Mouse (Mus musculus) midbrain, embryonic 13.5 days (tissue): ENCODE measurements around the gene Mif. TPM values are rescaled to one million over a fixed set of nuclear protein-coding genes. Genes with fewer than 3 reads are reported as not detected.
"Not testable (repeated sequence)": the region's sequence is repeated elsewhere in the genome, so short reads cannot be mapped to it uniquely, and the experiment has no call there.

Experiments
- ATAC-seq: fragments of 200-750 bp; cut with Nextera tagmentation; 2 replicates; pipeline ENCODE4 v1.8.0; 2017; ENCODE audit warnings: mild to moderate bottlenecking, moderate TSS enrichment, moderate library complexity
- H3K27ac ChIP-seq: fragments of 300-500 bp; sonication (generic); 2 replicates; pipeline ENCODE4 v1.5.1; 2015; ENCODE audit warnings: inconsistent platforms, mild to moderate bottlenecking, moderate library complexity
- H3K27me3 ChIP-seq: fragments of 300-500 bp; sonication (generic); 2 replicates; pipeline ENCODE4 v1.6.1; 2015; ENCODE audit warnings: mild to moderate bottlenecking, inconsistent platforms
- H3K36me3 ChIP-seq: fragments of 300-500 bp; sonication (generic); 2 replicates; pipeline ENCODE4 v1.6.1; 2015; ENCODE audit warnings: mild to moderate bottlenecking, inconsistent platforms
- H3K4me1 ChIP-seq: fragments of 300-500 bp; sonication (generic); replicated peaks from 2 replicates; pipeline ENCODE4 v1.6.1; 2015; ENCODE audit warnings: inconsistent platforms
- H3K4me2 ChIP-seq: fragments of 300-500 bp; sonication (generic); replicated peaks from 2 replicates; pipeline ENCODE4 v1.6.1; 2015; ENCODE audit warnings: moderate library complexity, mild to moderate bottlenecking, inconsistent platforms
- H3K4me3 ChIP-seq: fragments of 300-500 bp; sonication (generic); replicated peaks from 2 replicates; pipeline ENCODE4 v1.5.1; 2015; ENCODE audit warnings: mild to moderate bottlenecking, inconsistent platforms
- H3K9ac ChIP-seq: fragments of 300-500 bp; sonication (generic); replicated peaks from 2 replicates; pipeline ENCODE4 v1.6.1; 2015; ENCODE audit warnings: mild to moderate bottlenecking, inconsistent platforms
- H3K9me3 ChIP-seq: fragments of 300-500 bp; sonication (generic); 2 replicates; pipeline ENCODE4 v1.6.1; 2016; ENCODE audit warnings: mild to moderate bottlenecking, inconsistent platforms
- WGBS: fragments of 180-500 bp; shearing (Covaris S2); methylation state at CpG from one replicate; pipeline ENCODE4 v1.1.7; 2015; 5-methylcytosine and 5-hydroxymethylcytosine counted together
- polyA plus RNA-seq: library from polyadenylated mRNA; unstranded; fragments of >200 nt; fragmentation: Nextera tagmentation; extraction: Ambion mirVana; gene quantifications from 2 replicates; pipeline ENCODE4 v1.2.1, GENCODE M21; 2015

Mif gene
- polyA plus RNA-seq, 1 experiment from 2014 or later, result 1,364 TPM

GRCm38 (mm10) chr10:75851076-75851475, 9.0 kb downstream of the Mif start:
- 2% methylated on average over 6 of the region's 6 CpGs for WGBS
- Histone ChIP-seq H3K9me3 (no peaks in the 10 kb centered on the region), H3K4me2 (peak overlapping the region; percentile 7; the same call in 1 of the 2 replicates), H3K27ac (no peak overlapping the region), H3K36me3 (no peaks in the 10 kb centered on the region), H3K4me3 (no peak overlapping the region), H3K27me3 (no peaks in the 10 kb centered on the region), H3K4me1 (peaks cover 14% of the 10 kb centered on the region), H3K9ac (no peak overlapping the region)
- ATAC-seq, result no peak

DNA sequence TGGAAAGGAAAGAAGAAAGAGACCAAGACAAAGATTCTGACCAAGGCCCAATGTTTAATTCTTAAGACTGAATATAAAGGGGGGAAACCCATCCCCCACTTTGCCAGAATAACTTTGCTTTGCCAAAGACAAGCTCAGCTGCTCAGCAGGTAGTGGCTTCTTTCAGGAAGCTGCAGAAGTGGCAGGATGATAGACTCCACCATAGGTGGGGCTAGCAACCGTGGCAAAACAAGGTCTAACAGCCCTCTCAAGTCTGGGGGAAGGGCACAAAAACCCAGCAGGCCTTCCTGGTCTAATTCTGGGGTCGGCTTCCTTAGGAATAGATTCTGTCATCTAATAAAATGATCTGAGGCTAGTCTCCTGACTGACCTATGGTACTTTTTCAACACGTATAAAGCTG, 11.7 kb downstream of the Mif start:
- Histone ChIP-seq H3K4me2 (no peak overlapping the region), H3K4me1 (peaks cover 17% of the 10 kb centered on the region), H3K9me3 (no peaks in the 10 kb centered on the region), H3K27me3 (no peaks in the 10 kb centered on the region), H3K9ac (no peak overlapping the region), H3K4me3 (no peak overlapping the region), H3K36me3 (no peaks in the 10 kb centered on the region), H3K27ac (no peak overlapping the region)
- WGBS, result 31% methylated on average over 3 of the region's 3 CpGs
- no peak for ATAC-seq

- H3K4me2 ChIP-seq, result no peak overlapping the region
- no peaks in the 10 kb centered on the region for H3K9me3 ChIP-seq
- no peak overlapping the region for H3K9ac ChIP-seq
- H3K27ac ChIP-seq, result no peak overlapping the region
- no peak for ATAC-seq
- peaks cover 4% of the 10 kb centered on the region for H3K4me1 ChIP-seq
- H3K4me3 ChIP-seq, result no peak overlapping the region
- H3K36me3 ChIP-seq, result no peaks in the 10 kb centered on the region
- H3K27me3 ChIP-seq, result 0 out of 2 replicates have a peak, but pooled peaks cover 3% of the 10 kb centered on the region
- 84% methylated on average over 6 of the region's 6 CpGs for WGBS
Measured at GRCm38 (mm10) chr10:75845306-75845930, 14.6 kb downstream of the Mif start.

- Histone ChIP-seq H3K4me3 (no peak overlapping the region), H3K4me2 (no peak overlapping the region), H3K9me3 (no peaks in the 10 kb centered on the region), H3K36me3 (no peaks in the 10 kb centered on the region), H3K4me1 (peaks cover 4% of the 10 kb centered on the region), H3K9ac (no peak overlapping the region), H3K27ac (no peak overlapping the region), H3K27me3 (0 out of 2 replicates have a peak, but pooled peaks cover 3% of the 10 kb centered on the region)
- WGBS, result 50% methylated on average over 1 of the region's 1 CpGs
- ATAC-seq, result no peak
Measured at GRCm38 (mm10) chr10:75844800-75845199, 15.2 kb downstream of the Mif start.

DNA sequence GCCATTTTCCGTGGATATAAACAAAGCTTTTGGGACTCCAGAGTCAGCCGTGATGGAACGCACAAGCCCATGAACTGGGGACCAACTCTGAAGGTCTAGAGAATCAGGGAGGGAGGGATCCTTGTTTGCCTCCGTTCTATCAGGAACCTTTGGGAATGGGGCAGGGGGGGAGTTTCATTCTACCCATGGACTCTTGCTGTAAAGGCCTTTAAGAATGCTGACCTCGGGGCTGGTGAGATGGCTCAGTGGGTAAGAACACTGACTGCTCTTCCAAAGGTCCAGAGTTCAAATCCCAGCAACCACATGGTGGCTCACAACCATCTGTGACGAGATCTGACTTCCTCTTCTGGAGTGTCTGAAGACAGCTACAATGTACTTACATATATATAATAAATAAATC, 16.1 kb downstream of the Mif start:
- H3K4me2 ChIP-seq, H3K4me1 ChIP-seq, ATAC-seq, H3K9me3 ChIP-seq, H3K9ac ChIP-seq, H3K27ac ChIP-seq, H3K27me3 ChIP-seq, H3K4me3 ChIP-seq, H3K36me3 ChIP-seq: not testable (repeated sequence)
- 80% methylated on average over 6 of the region's 6 CpGs for WGBS

GRCm38 (mm10) chr10:75839092-75839491, 20.9 kb downstream of the Mif start:
- no peak overlapping the region for H3K27ac ChIP-seq
- peaks cover 16% of the 10 kb centered on the region for H3K27me3 ChIP-seq
- H3K4me1 ChIP-seq, result peaks cover 28% of the 10 kb centered on the region
- 89% methylated on average over 10 of the region's 10 CpGs for WGBS
- no peak overlapping the region for H3K4me2 ChIP-seq
- H3K9ac ChIP-seq, result no peak overlapping the region
- no peak for ATAC-seq
- H3K4me3 ChIP-seq, result no peak overlapping the region
- no peaks in the 10 kb centered on the region for H3K9me3 ChIP-seq
- no peaks in the 10 kb centered on the region for H3K36me3 ChIP-seq

- H3K4me1 ChIP-seq, result peaks cover 36% of the 10 kb centered on the region
- no peaks in the 10 kb centered on the region for H3K9me3 ChIP-seq
- H3K9ac ChIP-seq, result peak within 1 kb of the TSS; percentile 63
- H3K36me3 ChIP-seq, result no peaks in the 10 kb centered on the region
- peaks cover 32% of the 10 kb centered on the region for H3K27me3 ChIP-seq
- H3K4me3 ChIP-seq, result peak within 1 kb of the TSS; percentile 46
- WGBS, result under 1% methylated on average over 21 of the region's 21 CpGs
- peak; percentile 94 for ATAC-seq
- H3K27ac ChIP-seq, result peak within 1 kb of the TSS; percentile 75
- peak within 1 kb of the TSS; percentile 62 for H3K4me2 ChIP-seq
Measured at GRCm38 (mm10) chr10:75837248-75837759, 22.7 kb downstream of the Mif start, which contains the start of gene Gstt2. Gstt2 (minus strand) TSS chr10:75837424.

DNA sequence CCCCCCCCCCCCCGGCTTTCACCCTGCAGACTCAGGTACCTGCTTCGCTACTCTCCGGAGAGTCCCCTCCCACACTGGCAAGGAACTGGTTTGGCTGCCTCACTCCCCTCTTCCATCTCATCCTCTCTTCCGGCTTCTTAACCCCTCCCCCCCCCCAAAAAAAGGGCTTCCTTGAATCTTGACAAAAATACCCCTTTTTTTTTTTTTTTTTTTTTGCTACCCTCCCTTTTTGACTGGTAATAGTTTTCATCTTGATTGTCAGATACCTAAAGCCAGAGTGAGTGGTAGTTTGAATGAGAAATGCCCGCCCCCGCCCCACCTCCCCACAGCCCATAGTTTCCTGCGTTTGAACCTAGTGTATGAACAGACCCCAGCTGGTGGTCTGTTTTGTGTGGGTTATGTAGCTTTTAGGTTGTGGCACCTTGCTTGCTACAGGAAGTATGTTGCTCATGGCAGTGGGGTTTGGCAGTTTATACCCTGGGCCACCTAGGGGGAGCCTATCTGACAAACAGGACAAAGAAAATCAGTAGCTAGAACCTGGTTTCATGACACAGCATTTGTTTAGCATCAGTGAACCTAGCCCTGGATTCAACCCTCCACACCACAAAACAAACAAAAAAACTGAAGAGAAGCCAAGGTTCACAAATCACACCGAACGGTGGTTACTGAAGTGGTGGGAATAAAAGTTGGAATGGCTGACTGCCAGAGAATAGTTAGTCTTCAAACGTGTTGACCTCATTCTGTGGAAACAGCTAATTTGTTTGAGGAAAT, 24.1 kb downstream of the Mif start:
- no peaks in the 10 kb centered on the region for H3K36me3 ChIP-seq
- H3K27ac ChIP-seq, result no peak overlapping the region
- no peak for ATAC-seq
- H3K4me3 ChIP-seq, result peak overlapping the region; percentile 25; the same call in 1 of the 2 replicates
- WGBS, result 27% methylated on average over 9 of the region's 10 CpGs
- peaks cover 36% of the 10 kb centered on the region for H3K4me1 ChIP-seq
- no peaks in the 10 kb centered on the region for H3K9me3 ChIP-seq
- peaks cover 35% of the 10 kb centered on the region for H3K27me3 ChIP-seq
- peak overlapping the region; percentile 45 for H3K4me2 ChIP-seq
- no peak overlapping the region for H3K9ac ChIP-seq

DNA sequence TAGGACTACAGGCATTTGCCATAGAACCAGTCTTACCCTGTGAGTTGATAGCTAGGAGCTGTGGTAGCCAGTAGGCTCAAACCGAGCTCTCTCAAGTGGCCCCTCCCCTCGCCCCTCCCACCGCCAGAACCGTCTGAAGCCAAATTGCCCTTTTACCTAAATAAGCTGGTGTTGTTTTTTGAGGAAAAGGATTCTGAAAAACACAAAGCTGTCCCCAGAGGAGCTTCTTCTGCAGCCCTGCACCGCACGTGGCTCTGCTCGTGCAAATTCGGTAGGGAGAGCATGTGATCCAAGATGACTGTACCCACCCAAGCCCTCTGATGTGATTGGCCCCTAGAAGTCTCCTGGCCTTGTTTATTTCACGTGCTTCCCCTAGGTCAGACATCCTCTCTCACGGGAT, 24.7 kb downstream of the Mif start:
- H3K4me2 ChIP-seq, result peak overlapping the region; percentile 45
- peak; percentile 10; the same call in 1 of the 2 replicates for ATAC-seq
- no peaks in the 10 kb centered on the region for H3K36me3 ChIP-seq
- H3K4me3 ChIP-seq, result peak overlapping the region; percentile 25
- H3K27ac ChIP-seq, result no peak overlapping the region
- H3K9me3 ChIP-seq, result no peaks in the 10 kb centered on the region
- H3K27me3 ChIP-seq, result peaks cover 34% of the 10 kb centered on the region
- WGBS, result 3% methylated on average over 10 of the region's 10 CpGs
- peaks cover 36% of the 10 kb centered on the region for H3K4me1 ChIP-seq
- peak overlapping the region; percentile 42; the same call in 1 of the 2 replicates for H3K9ac ChIP-seq

GRCm38 (mm10) chr10:75834721-75835120, 25.3 kb downstream of the Mif start:
- Histone ChIP-seq H3K9me3 (no peaks in the 10 kb centered on the region), H3K27ac (no peak overlapping the region), H3K4me3 (peak overlapping the region; percentile 32), H3K27me3 (peaks cover 34% of the 10 kb centered on the region), H3K4me2 (peak overlapping the region; percentile 57), H3K4me1 (peaks cover 36% of the 10 kb centered on the region), H3K9ac (peak overlapping the region; percentile 4), H3K36me3 (no peaks in the 10 kb centered on the region)
- 14% methylated on average over 9 of the region's 9 CpGs for WGBS
- no peak for ATAC-seq

GRCm38 (mm10) chr10:75834250-75834649, 25.8 kb downstream of the Mif start:
- no peak for ATAC-seq
- H3K9me3 ChIP-seq, result no peaks in the 10 kb centered on the region
- H3K4me3 ChIP-seq, result peak overlapping the region; percentile 32
- H3K27me3 ChIP-seq, result peaks cover 34% of the 10 kb centered on the region
- whole genome bisulfite sequencing, result 2% methylated on average over 21 of the region's 21 CpGs
- peaks cover 36% of the 10 kb centered on the region for H3K4me1 ChIP-seq
- no peaks in the 10 kb centered on the region for H3K36me3 ChIP-seq
- no peak overlapping the region for H3K27ac ChIP-seq
- peak overlapping the region; percentile 57 for H3K4me2 ChIP-seq
- peak overlapping the region; percentile 4 for H3K9ac ChIP-seq

DNA sequence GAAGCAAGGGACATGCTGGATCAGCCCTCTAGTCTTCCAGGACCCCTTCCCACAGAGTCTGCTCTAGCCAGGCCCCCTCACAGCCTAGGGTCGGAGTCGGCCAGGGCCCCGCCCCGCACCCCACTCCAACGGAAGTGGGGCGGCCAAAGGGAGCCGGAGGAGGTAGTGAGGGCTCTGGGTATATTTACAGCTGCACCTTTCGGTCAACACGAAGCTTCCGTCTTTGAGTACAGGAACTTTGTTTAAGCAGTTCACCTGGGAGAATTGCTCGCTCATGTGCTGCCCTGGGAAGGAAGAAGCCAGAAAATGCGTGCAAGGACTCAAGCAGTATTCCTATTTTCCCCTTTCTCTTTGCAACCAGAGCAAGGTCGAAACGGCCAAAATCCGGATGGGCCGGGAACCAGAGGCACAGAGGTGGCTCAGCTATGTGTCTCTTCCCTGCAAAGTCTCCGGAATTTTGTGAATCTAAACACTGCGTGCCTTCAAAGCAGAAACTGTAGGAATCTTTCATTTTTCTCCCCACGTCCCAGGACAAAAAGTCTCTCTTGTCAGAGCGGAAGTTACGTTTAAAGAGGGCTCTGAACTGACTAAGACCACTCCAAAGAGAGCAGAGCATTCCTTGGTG, 26.5 kb downstream of the Mif start:
- ATAC-seq, result no peak
- Histone ChIP-seq H3K4me1 (peaks cover 36% of the 10 kb centered on the region), H3K9me3 (no peaks in the 10 kb centered on the region), H3K27me3 (peaks cover 34% of the 10 kb centered on the region), H3K4me3 (peak overlapping the region; percentile 32), H3K9ac (no peak overlapping the region; the same call in 1 of the 2 replicates), H3K27ac (no peak overlapping the region), H3K36me3 (no peaks in the 10 kb centered on the region), H3K4me2 (peak overlapping the region; percentile 57)
- 16% methylated on average over 21 of the region's 21 CpGs for WGBS
